Mouse (Mus musculus) bone marrow, adult 2 months (tissue): ENCODE results near the gene Oma1.

Source experiments
- CTCF ChIP-seq: fragments of 200-500 bp; IDR thresholded peaks from 2 replicates; pipeline ENCODE4 v1.5.1; 2011; ENCODE audit warnings: low read length, control low read depth; ENCODE audit not compliant: control insufficient read depth, insufficient read depth
- POLR2A ChIP-seq: fragments of 200-500 bp; IDR thresholded peaks from 2 replicates; pipeline ENCODE4 v1.6.1; 2011; ENCODE audit warnings: low read depth, mild to moderate bottlenecking, control low read depth, low read length, borderline replicate concordance; ENCODE audit not compliant: control insufficient read depth

- TF ChIP-seq POLR2A, result no peak
- no peak for TF ChIP-seq CTCF
These were observed 43.8 kb downstream of the Oma1 start for GRCm38 (mm10) chr4:103357457-103357856.
